Mouse (Mus musculus): ENCODE measurements around the gene Fam178b.

DNA sequence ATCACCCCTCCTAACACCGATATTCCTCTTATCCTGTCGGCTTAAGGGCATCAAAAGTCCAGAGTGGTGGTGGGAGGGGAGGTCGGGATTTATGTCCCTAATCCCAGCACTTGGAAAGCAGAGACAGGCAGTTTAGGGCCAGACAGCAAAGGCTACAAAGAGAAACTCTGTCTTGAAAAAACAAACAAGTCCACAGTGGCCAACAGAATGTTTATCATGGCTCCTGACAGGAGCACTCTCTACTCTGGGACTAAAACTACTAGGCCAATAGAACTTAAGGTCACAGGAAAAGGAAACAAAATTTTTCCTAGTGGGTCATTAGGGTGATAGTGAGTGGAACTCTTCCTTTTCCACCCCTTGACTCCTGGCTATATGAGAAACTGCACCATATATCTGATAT is 8.0 kb downstream of the Fam178b start:
- TF ChIP-seq MAX (IDR thresholded peaks at IDR 0.05): no peak
- no peak for TF ChIP-seq MYOG (IDR thresholded peaks at IDR 0.05; ENCODE audit: control insufficient read depth, extremely low read depth, insufficient read length)
- TF ChIP-seq CTCF (IDR thresholded peaks at IDR 0.05; ENCODE audit: control insufficient read depth, insufficient read depth, insufficient read length): no peak
- TF ChIP-seq MYOD1 (IDR thresholded peaks at IDR 0.05; ENCODE audit: control insufficient read depth, insufficient read length, low read depth): no peak
- TF ChIP-seq USF1 (IDR thresholded peaks at IDR 0.05; ENCODE audit: low read depth): no peak

Measured in C2C12 (cell line).